Mouse (Mus musculus): Measurements from ENCODE around the gene Ddah1.

DNA sequence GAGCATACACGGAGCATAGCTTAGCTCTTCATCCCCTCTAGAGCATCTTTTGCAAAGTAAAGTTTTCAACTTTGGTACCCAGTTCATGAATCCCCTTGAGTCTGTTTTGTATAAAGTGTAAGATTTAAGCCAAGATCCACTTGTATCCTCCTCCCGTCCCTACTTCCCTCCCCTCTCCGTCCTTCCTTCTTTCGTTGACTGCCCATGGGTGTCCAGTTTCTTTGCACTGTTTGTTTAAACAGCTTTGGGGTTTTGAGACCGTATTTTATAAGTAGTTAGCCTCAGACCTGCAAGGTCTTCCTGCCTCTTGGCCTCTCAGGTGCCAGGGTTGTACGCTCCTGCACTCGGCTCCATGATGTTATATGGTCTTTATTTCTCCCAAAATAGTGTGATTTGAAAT is 26.8 kb downstream of the Ddah1 start:
- TF ChIP-seq GATA1 (IDR thresholded peaks at IDR 0.05; ENCODE audit: borderline replicate concordance, low read length) (no peak), FLI1 (IDR thresholded peaks at IDR 0.05; ENCODE audit: low read length) (no peak)

Measured in megakaryocyte, embryonic 14.5 days (primary cell).